Mouse (Mus musculus): ENCODE measurements at regions not wholly inside any gene's neighbourhood (a gene's known extent, or its start where the extent isn't known, plus 50 kb on each side); places are given as distances from the start of the nearest gene placed in this dataset.
"Not testable (repeated sequence)": the region's sequence is repeated elsewhere in the genome, so short reads cannot be mapped to it uniquely, and the experiment has no call there.

GRCm38 (mm10) chr15:23536691-23537090 is 987.9 kb downstream of the Cdh18 start:
- no peak for DNase-seq (ENCODE audit: low read depth, low spot score)

- DNase-seq (ENCODE audit: low read depth, low spot score), result no peak
Measured at GRCm38 (mm10) chr15:23537449-23537848, 988.6 kb downstream of the Cdh18 start.

GRCm38 (mm10) chr15:23560136-23560535 is 1011.3 kb downstream of the Cdh18 start:
- no peak for DNase-seq (ENCODE audit: low read depth, low spot score)

- DNase-seq (ENCODE audit: low read depth, low spot score), result no peak
Measured at GRCm38 (mm10) chr15:23562181-23562580, 1013.4 kb downstream of the Cdh18 start.

GRCm38 (mm10) chr15:23564981-23565380 is 1016.2 kb downstream of the Cdh18 start:
- no peak for DNase-seq (ENCODE audit: low read depth, low spot score)

GRCm38 (mm10) chr15:23566886-23567655 is 1018.2 kb downstream of the Cdh18 start:
- no peak for DNase-seq (ENCODE audit: low read depth, low spot score)

- DNase-seq (ENCODE audit: low read depth, low spot score), result not testable (repeated sequence)
Measured at GRCm38 (mm10) chr15:23568651-23569050, 1019.8 kb downstream of the Cdh18 start.

- DNase-seq (ENCODE audit: low read depth, low spot score), result peak; percentile 39
Measured at GRCm38 (mm10) chr15:23581898-23582297, 1033.1 kb downstream of the Cdh18 start.

- DNase-seq (ENCODE audit: low read depth, low spot score), result no peak
Measured at GRCm38 (mm10) chr15:23590451-23590850, 1041.6 kb downstream of the Cdh18 start.

- no peak for DNase-seq (ENCODE audit: low read depth, low spot score)
Measured at GRCm38 (mm10) chr15:23600445-23600844, 1051.6 kb downstream of the Cdh18 start.

All from mesoderm, embryonic 11.5 days (tissue).